Mouse (Mus musculus) cortical plate, adult 2 months (tissue): Measurements from ENCODE around the gene St8sia1. TPM values are rescaled to one million over a fixed set of nuclear protein-coding genes. Genes with fewer than 3 reads are reported as not detected.
A peak's percentile ranks its signal among the peaks of the same experiment; 100 is the strongest.
"Not testable (repeated sequence)": the region's sequence is repeated elsewhere in the genome, so short reads cannot be mapped to it uniquely, and the experiment has no call there.

ENCODE experiments used
- H3K27ac ChIP-seq: fragments of 200-500 bp; 2 replicates; pipeline ENCODE4 v1.5.1; 2012; ENCODE audit warnings: low read length, control low read depth, inconsistent platforms; ENCODE audit not compliant: insufficient read depth
- H3K4me1 ChIP-seq: fragments of 200-500 bp; 2 replicates; pipeline ENCODE4 v1.6.1; 2011; ENCODE audit warnings: low read length; ENCODE audit not compliant: control insufficient read depth, insufficient read depth
- H3K4me3 ChIP-seq: fragments of 200-500 bp; 2 replicates; pipeline ENCODE4 v1.5.1; 2011; ENCODE audit warnings: mild to moderate bottlenecking, low read length, control low read depth; ENCODE audit not compliant: insufficient read depth
- CTCF ChIP-seq: fragments of 200-500 bp; IDR thresholded peaks from 2 replicates; pipeline ENCODE4 v1.5.1; 2011; ENCODE audit warnings: mild to moderate bottlenecking, control low read depth, low read length; ENCODE audit not compliant: insufficient read depth; ENCODE audit errors: extremely low read depth
- POLR2A ChIP-seq: fragments of 200-500 bp; IDR thresholded peaks from 2 replicates; pipeline ENCODE4 v1.6.1; 2011; ENCODE audit warnings: mild to moderate bottlenecking, low read length, control low read depth; ENCODE audit not compliant: insufficient read depth; ENCODE audit errors: extremely low read depth
- polyA plus RNA-seq: library from polyadenylated mRNA; depleted of rRNA; stranded (reverse); fragments of >200 nt; gene quantifications from 2 replicates; pipeline ENCODE4 v1.2.3, GENCODE M21; 2012

St8sia1 gene
- polyA plus RNA-seq, 1 experiment: 9.0 TPM

- TF ChIP-seq POLR2A (no peak), CTCF (no peak)
- no peak overlapping the region for H3K4me3 ChIP-seq
- no peaks in the 10 kb centered on the region for H3K4me1 ChIP-seq
- no peak overlapping the region for H3K27ac ChIP-seq
These were observed 29.8 kb upstream of the St8sia1 start for GRCm38 (mm10) chr6:142993705-142994698.

- no peak overlapping the region for H3K27ac ChIP-seq
- TF ChIP-seq CTCF (no peak), POLR2A (no peak)
These were observed 28.7 kb upstream of the St8sia1 start for GRCm38 (mm10) chr6:142992971-142993370.

GRCm38 (mm10) chr6:142992099-142992498, 27.8 kb upstream of the St8sia1 start:
- Histone ChIP-seq H3K4me1 (no peaks in the 10 kb centered on the region), H3K27ac (no peak overlapping the region), H3K4me3 (no peak overlapping the region)
- no peak for TF ChIP-seq POLR2A
- TF ChIP-seq CTCF: no peak

More at GRCm38 (mm10) chr6:142992971-142993370, 28.7 kb upstream of the St8sia1 start:
- no peak overlapping the region for H3K4me3 ChIP-seq
- H3K4me1 ChIP-seq: no peaks in the 10 kb centered on the region

- H3K27ac ChIP-seq: no peak overlapping the region
- TF ChIP-seq POLR2A: no peak
- no peak for TF ChIP-seq CTCF
- H3K4me1 ChIP-seq: no peaks in the 10 kb centered on the region
- H3K4me3 ChIP-seq: no peak overlapping the region
These were observed 27.3 kb upstream of the St8sia1 start for GRCm38 (mm10) chr6:142991391-142992059.

GRCm38 (mm10) chr6:142990516-142990915, 26.3 kb upstream of the St8sia1 start:
- TF ChIP-seq CTCF (no peak), POLR2A (no peak)
- Histone ChIP-seq H3K4me3 (no peak overlapping the region), H3K4me1 (no peaks in the 10 kb centered on the region), H3K27ac (no peak overlapping the region)

- no peak overlapping the region for H3K27ac ChIP-seq
- no peak for TF ChIP-seq POLR2A
- no peak for TF ChIP-seq CTCF
- no peak overlapping the region for H3K4me3 ChIP-seq
- H3K4me1 ChIP-seq: no peaks in the 10 kb centered on the region
These were observed 25.2 kb upstream of the St8sia1 start for GRCm38 (mm10) chr6:142989495-142989894.

GRCm38 (mm10) chr6:142988753-142989152, 24.5 kb upstream of the St8sia1 start:
- H3K27ac ChIP-seq: no peak overlapping the region
- peak; percentile 77 for TF ChIP-seq CTCF
- no peak for TF ChIP-seq POLR2A
- H3K4me1 ChIP-seq: no peaks in the 10 kb centered on the region
- no peak overlapping the region for H3K4me3 ChIP-seq

GRCm38 (mm10) chr6:142988231-142988630, 24.0 kb upstream of the St8sia1 start:
- Histone ChIP-seq H3K27ac (no peak overlapping the region), H3K4me1 (no peaks in the 10 kb centered on the region), H3K4me3 (no peak overlapping the region)
- TF ChIP-seq CTCF: no peak
- TF ChIP-seq POLR2A: no peak

GRCm38 (mm10) chr6:142987616-142988015, 23.4 kb upstream of the St8sia1 start:
- no peaks in the 10 kb centered on the region for H3K4me1 ChIP-seq
- no peak overlapping the region for H3K27ac ChIP-seq
- H3K4me3 ChIP-seq: no peak overlapping the region
- no peak for TF ChIP-seq CTCF

GRCm38 (mm10) chr6:142986706-142987105, 22.5 kb upstream of the St8sia1 start:
- not testable (repeated sequence) for H3K4me1 ChIP-seq, H3K4me3 ChIP-seq

GRCm38 (mm10) chr6:142985561-142986238, 21.4 kb upstream of the St8sia1 start:
- not testable (repeated sequence) for H3K27ac ChIP-seq, H3K4me1 ChIP-seq, H3K4me3 ChIP-seq

More at GRCm38 (mm10) chr6:142986706-142987105, 22.5 kb upstream of the St8sia1 start:
- not testable (repeated sequence) for H3K27ac ChIP-seq
